Mouse (Mus musculus) T-helper 1 cell (primary cell): ENCODE measurements at regions not wholly inside any gene's neighbourhood (a gene's known extent, or its start where the extent isn't known, plus 50 kb on each side); places are given as distances from the start of the nearest gene placed in this dataset.

Experiments
- in situ Hi-C: fragments of 300-600 bp; cut with MboI, MseI; formaldehyde crosslinking; loops from one replicate; pipeline ENCODE4 v1.15.1; 2025; ENCODE audit warnings: high pct_unique_total_duplicates

DNA sequence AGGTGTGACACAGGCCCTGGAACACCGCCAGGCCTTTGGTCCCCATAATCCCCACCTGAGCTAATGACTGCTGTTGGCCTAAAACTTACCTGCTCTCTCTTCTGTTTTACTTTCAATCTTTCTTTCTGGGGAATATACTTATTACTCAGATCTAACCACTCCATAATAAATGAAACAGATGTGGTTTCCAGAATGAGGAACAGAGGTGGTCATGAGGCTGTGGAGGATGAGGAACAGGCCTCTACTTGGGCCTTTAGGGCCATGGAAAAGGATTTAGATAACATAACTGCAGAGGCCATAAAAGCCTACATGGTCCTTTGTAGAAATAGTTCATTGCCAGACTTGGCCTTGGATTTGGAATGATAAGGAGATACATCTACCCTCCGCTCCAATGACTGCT lies 74.1 kb downstream of the B3gnt5 start:
- in situ Hi-C loops = no loop called here

DNA sequence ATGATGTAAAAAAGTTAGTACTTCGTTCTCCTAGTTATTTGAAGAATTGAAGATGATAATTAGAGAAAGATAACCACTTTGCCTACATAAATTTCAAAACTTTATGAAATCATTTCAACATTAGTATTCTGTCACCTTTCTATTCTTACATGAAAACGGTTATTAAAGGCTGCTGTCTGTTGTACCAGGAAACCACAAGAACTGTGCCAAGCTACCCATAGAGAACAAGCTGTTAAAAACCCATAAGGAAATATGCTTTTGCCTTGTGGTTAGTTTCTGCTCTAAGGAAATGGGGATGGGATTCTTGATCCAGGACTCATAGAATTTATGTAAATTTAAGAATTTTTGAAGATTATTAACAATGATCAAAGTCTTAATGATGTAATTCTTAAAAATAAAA lies 74.7 kb downstream of the B3gnt5 start:
- in situ Hi-C loops = no loop called here

DNA sequence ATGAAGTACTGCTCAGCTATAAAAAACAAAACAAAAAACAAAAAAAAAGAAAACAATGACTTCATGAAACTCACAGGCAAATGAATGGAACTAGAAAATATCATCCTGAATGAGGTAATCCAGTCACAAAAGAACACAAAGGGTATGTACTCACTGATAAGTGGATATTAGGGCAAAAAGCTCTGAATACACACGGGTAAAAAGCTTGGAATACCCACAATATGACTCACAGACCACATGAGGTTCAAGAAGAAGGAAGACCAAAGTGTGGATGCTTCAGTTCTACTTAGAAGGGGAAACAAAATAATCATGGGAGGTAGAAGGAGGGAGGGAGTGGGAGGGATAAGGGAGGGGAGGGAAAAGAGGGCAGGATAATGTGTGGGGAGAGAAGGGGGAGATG lies 79.8 kb downstream of the B3gnt5 start:
- in situ Hi-C loops = no loop called here

DNA sequence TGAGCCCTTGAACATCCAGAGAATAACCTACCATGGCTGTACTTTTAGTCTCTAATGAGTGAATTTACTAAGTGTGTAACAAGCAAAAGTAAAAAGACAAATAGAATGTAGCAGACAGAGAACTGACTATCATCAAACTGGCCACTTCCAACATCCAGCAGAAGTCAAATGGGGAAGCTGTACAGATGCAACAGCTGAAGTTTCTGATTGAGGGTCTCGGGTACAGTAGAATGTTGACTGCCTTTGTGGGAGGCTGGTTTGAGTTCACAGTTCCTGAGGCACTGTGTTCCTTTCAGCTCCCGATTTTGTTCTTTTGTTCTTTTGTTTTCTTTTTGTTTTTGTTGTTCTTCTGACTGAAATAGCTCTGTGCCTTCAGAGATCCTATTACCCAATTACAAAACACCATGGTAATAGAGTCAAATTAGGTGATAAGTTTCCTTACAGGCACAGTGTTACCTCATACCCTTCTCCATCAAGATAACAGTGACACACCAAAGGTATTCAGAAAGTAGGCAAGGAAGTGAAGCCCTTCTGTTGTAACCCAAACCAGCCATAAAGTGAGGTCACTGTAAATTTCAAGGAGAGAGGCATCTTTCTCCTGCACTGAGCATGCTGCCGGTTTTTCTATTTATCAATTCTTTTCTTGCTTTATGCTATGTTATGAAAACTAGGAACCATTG lies 82.5 kb downstream of the B3gnt5 start:
- in situ Hi-C loops = no loop called here

DNA sequence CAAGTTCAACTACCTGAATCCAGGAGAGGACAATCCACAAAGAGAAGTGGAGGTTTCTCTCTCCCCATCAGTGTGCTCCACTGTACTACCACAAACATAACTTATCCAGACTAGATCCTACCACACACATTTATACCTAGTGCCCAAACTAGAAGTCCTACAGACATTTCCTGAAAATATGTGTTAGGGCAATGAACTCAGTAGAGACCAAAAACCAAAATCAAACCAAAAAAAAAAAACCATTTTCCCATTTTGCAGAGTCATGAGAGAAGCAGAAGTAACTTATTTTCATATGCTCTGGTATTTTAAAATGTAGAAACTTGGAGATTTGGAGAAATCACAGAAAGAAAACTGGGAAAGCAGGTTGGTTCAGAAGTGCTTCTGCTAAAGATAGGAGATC lies 83.7 kb downstream of the B3gnt5 start:
- in situ Hi-C loops = no loop called here

DNA sequence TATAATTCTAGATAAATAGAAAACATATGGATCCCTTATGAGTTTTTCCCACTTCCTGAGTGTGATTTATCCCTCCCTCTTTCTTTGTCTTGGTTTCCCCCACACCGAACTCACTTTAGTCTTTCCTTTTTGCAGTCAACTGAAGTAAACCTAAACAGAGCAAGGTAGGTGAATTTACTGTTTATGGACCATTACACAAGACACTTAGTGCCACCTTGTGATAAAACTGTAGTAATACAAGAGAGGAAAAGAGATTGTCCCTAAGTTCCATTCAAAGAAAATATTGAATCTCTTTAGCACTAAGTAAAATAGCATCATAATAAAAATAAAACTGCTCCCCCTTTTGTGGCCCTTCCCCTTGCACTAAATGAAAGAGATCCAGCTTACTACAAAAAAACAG lies 88.4 kb downstream of the B3gnt5 start:
- in situ Hi-C loops = loop anchor here (5.0 kb wide), 1 partner anchor 126 kb away; no protein-coding TSS in a partner anchor

DNA sequence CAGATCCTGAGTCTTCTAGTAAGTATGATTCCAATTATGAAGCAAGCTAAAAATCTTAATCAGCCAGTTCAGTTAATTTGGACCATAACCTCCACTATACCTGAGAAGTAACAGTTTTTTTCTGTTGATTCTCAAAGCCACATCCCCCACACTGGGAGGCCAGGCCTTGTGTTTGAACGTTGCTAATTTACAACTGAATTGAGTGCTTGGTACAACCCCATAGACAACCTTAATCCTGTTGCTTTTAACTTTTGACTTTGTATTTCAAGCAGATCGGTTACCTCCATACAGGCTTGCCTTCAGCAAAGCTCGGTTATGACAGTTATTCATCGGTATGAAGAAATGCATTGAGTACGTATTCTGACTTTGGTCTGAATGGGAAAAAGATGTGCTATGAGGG lies 105.3 kb downstream of the B3gnt5 start:
- in situ Hi-C loops = no loop called here

DNA sequence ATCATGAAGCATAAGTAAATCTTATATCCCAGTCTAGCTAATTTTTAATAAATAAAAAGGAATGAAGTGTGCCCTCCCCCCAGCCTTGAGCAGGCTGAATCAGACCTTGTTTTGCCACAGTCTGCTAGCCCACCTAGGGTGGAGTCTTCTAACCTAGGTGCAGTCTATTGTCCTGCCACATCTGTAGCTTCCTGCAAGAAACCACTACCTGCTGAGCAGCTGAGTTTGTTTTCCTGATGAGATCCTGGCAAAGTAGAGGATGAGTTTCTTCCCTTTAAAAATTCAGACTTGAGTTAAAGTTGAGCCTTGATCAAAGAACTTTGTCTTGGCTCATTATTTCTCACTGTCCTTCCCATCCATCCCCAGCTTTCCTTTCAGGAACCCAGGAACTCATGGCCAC lies 105.9 kb downstream of the B3gnt5 start:
- in situ Hi-C loops = no loop called here

DNA sequence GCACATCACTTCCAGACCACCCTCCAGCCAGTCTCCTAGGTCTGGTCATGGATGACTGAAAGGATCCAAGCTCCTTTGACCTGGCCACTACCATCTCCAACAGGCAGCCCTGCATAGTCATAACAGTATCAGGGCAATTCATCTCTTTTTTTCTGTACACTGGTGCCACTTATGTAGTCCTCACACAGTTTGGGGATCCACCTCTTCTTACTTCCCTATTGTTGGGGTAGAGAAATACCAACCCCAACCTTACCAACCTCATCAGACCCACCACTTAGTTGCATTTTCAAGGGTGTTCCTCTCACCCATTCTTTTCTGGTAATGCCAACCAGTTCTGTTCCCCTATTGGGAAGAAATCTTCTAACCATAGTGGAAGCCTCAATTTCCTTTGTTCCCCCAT lies 109.4 kb downstream of the B3gnt5 start:
- in situ Hi-C loops = no loop called here

DNA sequence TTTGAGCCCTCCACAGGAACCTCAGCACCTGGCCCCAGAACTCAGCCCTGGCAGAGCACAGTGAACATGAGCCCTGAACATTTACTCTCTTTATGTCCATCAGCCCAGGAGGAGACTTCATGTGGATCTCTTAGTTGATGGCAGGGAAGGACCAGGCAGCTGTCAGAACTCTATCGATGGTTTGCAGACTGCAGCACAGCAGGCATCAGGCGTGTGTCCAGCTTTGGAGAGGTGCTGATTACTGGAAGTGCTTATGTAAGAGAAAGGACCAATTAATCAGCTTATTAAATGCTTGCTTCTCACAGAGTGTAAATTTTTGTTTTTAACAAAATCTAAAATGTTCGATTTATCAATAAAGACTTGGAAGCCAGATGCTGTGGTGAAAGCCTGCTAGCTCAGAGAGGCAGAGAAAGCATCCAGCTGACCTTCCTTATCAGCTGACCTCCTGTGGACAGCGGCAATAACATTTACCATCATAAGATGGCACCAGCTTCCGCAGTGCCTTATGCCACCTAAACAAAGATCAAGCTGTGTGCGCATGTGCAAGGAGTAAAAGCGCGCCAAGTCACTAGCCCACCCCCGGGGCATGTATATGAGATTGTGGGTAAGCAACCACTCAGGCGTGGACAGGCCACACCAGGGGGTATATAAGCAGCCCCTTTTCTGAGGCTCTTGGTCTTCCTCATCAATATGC lies 105.8 kb downstream of the Klhl6 start:
- in situ Hi-C loops = no loop called here

DNA sequence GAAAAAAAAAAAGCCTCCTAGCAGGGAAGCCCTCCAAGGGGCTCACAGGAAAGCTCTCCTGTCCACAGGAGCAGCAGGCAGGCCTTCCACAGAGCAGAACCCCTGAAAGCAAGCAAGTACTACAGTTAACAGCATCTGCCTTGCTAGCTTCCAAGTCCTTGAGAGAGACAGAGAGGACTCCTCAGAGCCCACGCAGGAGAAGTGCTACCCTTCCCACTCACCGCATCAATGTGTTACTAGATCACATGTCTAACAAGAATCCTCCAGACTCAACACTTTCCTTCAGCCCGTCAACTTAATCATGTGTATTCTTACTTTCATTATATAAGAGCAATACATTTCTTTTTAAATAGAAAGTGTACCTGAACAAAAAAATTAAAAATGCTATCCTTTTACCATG lies 99.9 kb downstream of the Klhl6 start:
- in situ Hi-C loops = no loop called here

DNA sequence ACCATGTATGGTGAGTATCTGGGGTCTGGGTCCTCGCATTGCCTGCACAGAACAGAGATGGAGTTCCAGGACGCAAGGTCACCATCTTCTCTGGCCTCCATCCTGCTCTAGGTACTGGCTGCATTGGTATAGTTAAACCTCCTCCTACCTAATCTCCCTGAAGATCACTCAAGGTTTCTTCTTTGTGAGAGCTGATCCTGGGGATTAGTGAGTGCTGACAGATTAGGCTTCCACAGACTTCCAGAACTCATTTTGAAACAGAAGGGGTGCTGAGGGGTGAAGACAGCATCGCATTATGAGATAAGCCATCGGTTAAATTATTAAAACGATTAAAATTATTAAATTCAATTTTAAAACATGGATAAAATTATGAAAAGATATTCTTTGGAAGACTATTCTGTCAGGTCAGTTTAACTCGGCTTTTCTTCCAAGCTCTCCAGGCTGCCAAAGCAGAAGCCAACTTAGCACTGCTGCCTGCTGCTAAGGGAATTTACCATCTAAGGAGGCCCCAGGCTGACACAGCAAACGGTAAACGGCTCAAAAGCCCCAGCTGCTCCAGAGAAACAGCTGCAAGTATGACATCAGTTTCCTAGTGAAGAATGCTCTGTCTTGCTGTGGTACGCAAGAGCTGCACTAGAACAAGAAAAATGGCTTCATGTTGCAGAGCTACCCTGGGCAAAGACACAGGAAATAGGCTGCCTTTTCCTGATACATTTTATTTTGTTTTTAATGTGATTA lies 98.9 kb downstream of the Klhl6 start:
- in situ Hi-C loops = no loop called here

DNA sequence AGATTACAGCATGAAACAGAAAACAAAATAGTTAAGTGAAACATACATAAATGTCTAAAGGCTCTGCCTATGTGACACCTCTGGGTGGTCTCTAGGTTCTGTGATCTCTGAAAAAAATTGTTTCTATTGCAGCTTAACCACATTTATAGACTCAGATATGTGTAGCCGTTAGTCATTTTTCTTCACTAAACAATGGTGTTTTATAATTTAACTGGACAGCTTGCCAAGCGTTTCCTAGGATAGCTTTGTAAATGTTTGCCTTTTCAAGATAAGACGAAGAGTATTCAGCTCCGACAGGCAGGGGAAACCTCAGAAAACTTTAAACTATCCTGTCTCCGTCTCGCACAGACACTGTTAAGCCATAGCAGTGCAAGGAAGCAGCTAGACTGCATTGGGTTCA lies 98.3 kb downstream of the Klhl6 start:
- in situ Hi-C loops = no loop called here

DNA sequence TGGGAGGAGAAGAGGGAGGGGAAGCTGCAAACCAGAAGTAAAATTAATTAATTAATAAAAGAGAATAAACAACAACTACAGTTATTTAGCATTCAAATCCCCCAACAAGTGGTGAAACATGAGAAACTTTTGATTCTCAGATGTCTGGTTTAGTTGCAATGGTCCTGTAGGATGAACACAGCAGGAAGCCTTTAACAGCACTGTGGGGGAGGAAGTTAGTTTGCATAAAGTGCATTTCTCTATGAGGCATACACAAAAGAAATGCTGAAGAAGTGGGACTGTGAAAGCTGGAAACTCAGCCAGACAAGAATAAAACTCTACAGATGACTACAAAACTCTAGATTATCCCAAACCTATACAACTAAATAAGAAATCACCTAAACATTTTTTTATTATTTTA lies 96.2 kb downstream of the Klhl6 start:
- in situ Hi-C loops = no loop called here

DNA sequence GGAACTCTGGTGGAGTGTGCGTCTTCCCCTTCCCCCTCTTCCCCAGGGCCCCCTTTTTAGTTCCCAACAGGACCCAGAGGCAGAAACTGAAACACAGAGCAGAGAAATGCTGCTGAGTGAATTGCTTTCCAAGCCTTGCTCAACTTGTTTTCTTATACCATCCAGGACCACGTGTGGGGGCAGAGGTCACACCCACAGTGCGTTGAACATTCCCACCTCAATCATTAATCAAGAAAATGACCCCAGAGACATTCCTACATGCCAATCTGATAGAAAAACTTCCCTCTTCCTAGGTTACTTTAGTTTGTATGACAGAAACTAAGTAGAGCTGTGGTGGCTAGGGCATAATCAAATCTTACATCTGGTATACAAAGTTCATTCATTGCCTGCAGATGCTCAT lies 93.3 kb downstream of the Klhl6 start:
- in situ Hi-C loops = no loop called here

DNA sequence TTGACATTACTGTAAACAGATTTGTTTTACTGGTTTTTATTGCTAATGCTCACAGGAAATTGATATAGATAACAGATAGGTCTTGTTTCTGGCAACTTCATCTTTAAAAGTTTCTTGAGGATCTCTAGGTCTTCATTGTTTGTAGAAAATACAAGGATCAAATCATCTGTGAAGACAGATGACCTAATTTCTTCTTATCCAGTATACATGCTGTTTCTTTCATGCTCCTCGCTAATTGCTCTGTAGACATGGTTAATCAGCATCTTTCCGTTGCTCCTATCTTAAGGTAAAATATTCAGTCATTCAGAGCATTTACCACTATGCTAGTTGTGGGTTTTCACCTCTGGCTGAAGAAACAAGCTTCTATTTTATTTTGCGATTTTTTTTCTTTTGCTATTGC lies 91.4 kb downstream of the Klhl6 start:
- in situ Hi-C loops = no loop called here

DNA sequence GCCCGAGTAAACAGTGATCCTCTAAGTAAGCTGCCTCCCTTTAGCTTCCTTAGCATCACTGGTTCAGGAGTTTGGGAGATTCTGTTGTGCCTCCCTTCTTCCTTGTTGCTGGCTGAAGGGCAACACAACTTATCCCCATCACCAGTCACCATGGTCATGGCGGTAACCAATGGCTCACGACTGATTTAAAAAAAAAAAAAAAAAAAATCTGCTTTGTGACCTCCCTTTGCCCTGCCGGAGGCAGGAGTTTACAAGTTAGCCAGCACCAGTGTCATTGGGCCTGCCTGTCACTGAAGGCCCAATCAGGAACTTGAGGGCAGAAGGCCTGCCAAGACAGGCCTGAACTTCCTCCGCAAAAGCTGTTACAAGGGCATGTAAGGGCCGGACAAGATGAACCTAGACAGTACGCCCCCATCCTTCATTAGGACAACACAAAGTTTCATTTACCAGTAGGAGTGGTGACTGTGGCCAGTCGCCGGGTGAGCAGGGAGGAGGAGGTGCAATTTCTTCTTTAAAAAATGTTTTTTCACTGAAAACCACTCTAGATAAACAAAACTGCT lies 88.3 kb downstream of the Klhl6 start:
- in situ Hi-C loops = no loop called here
